Mouse (Mus musculus): ENCODE data around the gene Cttnbp2nl. TPM values are rescaled to one million over a fixed set of nuclear protein-coding genes. Genes with fewer than 3 reads are reported as not detected.

Cttnbp2nl gene
- total RNA-seq (2014; rRNA removed) (34.1 and 36.7 TPM in 2 replicates), polyA plus RNA-seq (2015; fragmentation: Nextera tagmentation; extraction: Ambion mirVana) (41.9 and 45.7 TPM in 2 replicates)

DNA sequence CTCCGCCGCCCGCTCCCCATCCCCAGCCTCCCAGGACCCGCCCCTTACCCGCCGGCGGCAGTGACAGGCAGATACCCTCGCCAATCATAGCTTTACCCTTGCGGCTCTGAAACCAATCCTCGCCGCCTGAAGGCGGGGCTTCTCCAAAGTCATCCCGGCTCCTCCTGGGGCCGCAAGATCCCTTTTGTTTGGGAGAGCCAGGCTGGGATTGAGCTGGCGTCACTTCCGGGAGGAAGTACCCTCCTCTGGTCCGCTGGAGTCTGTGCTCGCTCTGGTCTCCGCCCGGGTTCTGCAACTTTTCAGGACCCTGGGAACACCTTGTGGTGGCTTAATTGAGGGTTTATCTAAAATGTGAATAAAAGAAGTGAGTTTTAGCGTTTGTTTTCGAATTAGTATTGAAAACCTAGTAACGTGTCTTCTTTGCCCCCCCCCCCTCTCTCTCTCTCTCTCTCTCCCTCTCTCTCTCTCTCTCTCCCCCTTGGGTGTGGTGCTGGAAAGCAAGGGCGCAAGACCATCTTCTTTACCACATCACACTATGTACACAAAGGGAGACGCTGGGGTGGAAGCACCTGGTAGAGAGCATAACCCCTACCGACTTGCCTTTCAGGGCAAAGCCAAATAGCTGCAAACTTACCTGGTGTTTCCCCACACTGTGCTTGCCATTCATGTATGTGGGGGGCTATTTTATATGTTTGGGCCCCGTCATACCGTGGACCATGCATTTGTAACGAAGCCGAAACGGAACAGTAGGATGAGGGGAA is at the start of gene Cttnbp2nl:
Gene Cttnbp2nl (minus strand): TSS at position 210 of the 761 bp plus-strand sequence.
- Histone ChIP-seq H3K9ac (replicated peaks; ENCODE audit: low read length, poor library complexity, severe bottlenecking) (peak within 1 kb of the TSS; percentile 94), H3K4me3 (ENCODE audit: low read depth, low read length) (peak within 1 kb of the TSS; percentile 91), H3K27me3 (ENCODE audit: insufficient read depth, low read length) (no peaks in the 10 kb centered on the region), H3K4me1 (ENCODE audit: insufficient read depth, low read length) (peaks cover 13% of the 10 kb centered on the region), H3K27ac (ENCODE audit: low read depth, low read length) (peak within 1 kb of the TSS; percentile 91), H3K9me3 (ENCODE audit: low read length) (no peaks in the 10 kb centered on the region), H3K4me2 (ENCODE audit: low read depth, low read length, poor library complexity, severe bottlenecking) (peak within 1 kb of the TSS; percentile 80), H3K36me3 (ENCODE audit: insufficient read depth, low read length) (no peaks in the 10 kb centered on the region)
- peak; percentile 97 for ATAC-seq (ENCODE audit: low FRiP score)
- 3% methylated on average over 31 of the region's 31 CpGs for WGBS
- TF ChIP-seq CTCF (IDR thresholded peaks at IDR 0.05), result peak; percentile 28
- DNase-seq (ENCODE audit: low spot score), result peak; percentile 99

DNA sequence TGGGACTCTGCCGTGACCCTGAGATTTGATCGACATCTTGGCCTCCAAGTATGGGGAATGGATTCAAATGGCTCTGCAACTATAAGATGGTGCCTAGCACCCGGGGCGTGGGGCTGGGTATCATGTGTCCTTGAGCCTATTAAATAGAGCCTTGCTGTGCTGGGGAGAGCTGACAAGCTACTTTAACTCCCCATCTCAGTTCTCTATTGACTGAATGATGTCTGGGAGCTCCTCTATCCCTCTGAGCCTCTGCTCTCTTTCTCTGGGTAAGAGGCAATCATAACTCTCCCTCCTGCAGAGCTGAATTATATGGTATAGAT is 47.3 kb upstream of the Cttnbp2nl start:
- Histone ChIP-seq H3K4me1 (ENCODE audit: insufficient read depth, low read length) (0 out of 2 replicates have a peak, but pooled peaks cover 3% of the 10 kb centered on the region), H3K9me3 (ENCODE audit: low read length) (no peaks in the 10 kb centered on the region), H3K27me3 (ENCODE audit: insufficient read depth, low read length) (no peaks in the 10 kb centered on the region), H3K9ac (replicated peaks; ENCODE audit: low read length, poor library complexity, severe bottlenecking) (no peak overlapping the region), H3K27ac (ENCODE audit: low read depth, low read length) (no peak overlapping the region), H3K4me3 (ENCODE audit: low read depth, low read length) (no peak overlapping the region), H3K4me2 (ENCODE audit: low read depth, low read length, poor library complexity, severe bottlenecking) (no peak overlapping the region), H3K36me3 (ENCODE audit: insufficient read depth, low read length) (no peaks in the 10 kb centered on the region)
- no peak for ATAC-seq (ENCODE audit: low FRiP score)
- WGBS, result 51% methylated on average over 4 of the region's 4 CpGs
- no peak for TF ChIP-seq CTCF (IDR thresholded peaks at IDR 0.05)
- no peak for DNase-seq (ENCODE audit: low spot score)

DNA sequence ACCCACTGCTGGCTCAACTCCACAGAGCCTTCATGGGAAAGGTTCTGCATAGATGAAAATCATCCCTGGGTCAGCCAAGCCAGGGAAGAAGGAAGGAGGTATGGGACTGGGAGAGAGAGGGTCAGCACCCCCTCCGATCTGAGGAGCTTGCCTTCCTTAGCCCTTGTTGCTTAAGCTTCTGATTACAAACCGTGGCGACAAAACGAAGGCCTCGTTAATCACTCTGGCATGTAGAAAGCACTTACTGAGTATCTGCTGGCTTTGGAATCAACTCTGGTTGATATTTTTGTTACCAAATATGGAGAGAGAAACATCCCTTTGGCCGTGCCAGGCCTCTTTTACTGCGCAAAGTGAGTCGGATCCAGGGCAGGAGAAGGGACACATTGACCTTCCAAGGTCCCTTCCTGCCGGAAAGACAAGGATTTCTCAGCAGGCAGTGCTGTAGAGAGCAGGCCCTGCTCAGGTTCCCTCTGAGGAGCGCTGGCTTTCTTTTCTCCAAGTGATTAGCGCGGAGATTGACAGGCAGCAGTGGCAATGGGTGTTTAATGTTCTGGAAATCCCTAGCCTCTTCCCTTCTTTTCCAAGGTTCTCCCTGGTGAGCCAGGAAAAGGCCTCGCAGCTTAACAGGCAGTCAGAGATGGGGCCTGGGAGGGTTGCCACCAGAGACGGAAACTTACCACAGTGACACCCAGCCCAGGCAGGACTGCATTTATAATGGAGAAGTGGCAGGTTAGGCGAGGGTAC is 46.8 kb upstream of the Cttnbp2nl start:
- 18% methylated on average over 15 of the region's 15 CpGs for WGBS
- ATAC-seq (ENCODE audit: low FRiP score) (no peak), DNase-seq (ENCODE audit: low spot score) (no peak)
- Histone ChIP-seq H3K4me2 (ENCODE audit: low read depth, low read length, poor library complexity, severe bottlenecking) (no peak overlapping the region), H3K4me3 (ENCODE audit: low read depth, low read length) (no peak overlapping the region), H3K4me1 (ENCODE audit: insufficient read depth, low read length) (0 out of 2 replicates have a peak, but pooled peaks cover 3% of the 10 kb centered on the region), H3K9ac (replicated peaks; ENCODE audit: low read length, poor library complexity, severe bottlenecking) (no peak overlapping the region), H3K27me3 (ENCODE audit: insufficient read depth, low read length) (no peaks in the 10 kb centered on the region), H3K27ac (ENCODE audit: low read depth, low read length) (no peak overlapping the region), H3K9me3 (ENCODE audit: low read length) (no peaks in the 10 kb centered on the region), H3K36me3 (ENCODE audit: insufficient read depth, low read length) (no peaks in the 10 kb centered on the region)
- TF ChIP-seq CTCF (IDR thresholded peaks at IDR 0.05), result no peak

DNA sequence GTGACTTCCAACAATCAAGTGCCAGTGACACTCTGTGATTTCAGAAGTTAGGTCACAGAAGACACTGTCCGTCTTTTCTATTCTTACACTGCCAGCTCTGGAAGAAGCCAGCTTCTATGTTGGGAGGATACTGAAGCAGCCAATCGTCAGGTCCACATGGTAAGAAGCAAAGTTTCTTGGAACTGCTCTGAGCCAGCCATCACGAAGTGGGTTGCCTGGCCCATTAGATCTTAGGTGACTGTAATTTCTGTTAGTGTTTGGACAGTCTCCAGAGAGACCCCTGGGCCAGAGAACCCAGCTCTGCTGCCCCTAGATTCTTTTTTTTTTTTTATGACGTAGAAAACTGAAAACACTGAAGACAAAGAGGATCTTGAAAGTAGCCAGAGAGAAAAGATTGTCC is 44.6 kb upstream of the Cttnbp2nl start:
- no peak for ATAC-seq (ENCODE audit: low FRiP score)
- Histone ChIP-seq H3K4me3 (ENCODE audit: low read depth, low read length) (no peak overlapping the region), H3K4me2 (ENCODE audit: low read depth, low read length, poor library complexity, severe bottlenecking) (no peak overlapping the region), H3K4me1 (ENCODE audit: insufficient read depth, low read length) (0 out of 2 replicates have a peak, but pooled peaks cover 3% of the 10 kb centered on the region), H3K9me3 (ENCODE audit: low read length) (no peaks in the 10 kb centered on the region), H3K27me3 (ENCODE audit: insufficient read depth, low read length) (no peaks in the 10 kb centered on the region), H3K36me3 (ENCODE audit: insufficient read depth, low read length) (no peaks in the 10 kb centered on the region), H3K9ac (replicated peaks; ENCODE audit: low read length, poor library complexity, severe bottlenecking) (no peak overlapping the region), H3K27ac (ENCODE audit: low read depth, low read length) (no peak overlapping the region)
- DNase-seq (ENCODE audit: low spot score), result no peak
- no peak for TF ChIP-seq CTCF (IDR thresholded peaks at IDR 0.05)
- WGBS, result 84% methylated on average over 4 of the region's 4 CpGs

DNA sequence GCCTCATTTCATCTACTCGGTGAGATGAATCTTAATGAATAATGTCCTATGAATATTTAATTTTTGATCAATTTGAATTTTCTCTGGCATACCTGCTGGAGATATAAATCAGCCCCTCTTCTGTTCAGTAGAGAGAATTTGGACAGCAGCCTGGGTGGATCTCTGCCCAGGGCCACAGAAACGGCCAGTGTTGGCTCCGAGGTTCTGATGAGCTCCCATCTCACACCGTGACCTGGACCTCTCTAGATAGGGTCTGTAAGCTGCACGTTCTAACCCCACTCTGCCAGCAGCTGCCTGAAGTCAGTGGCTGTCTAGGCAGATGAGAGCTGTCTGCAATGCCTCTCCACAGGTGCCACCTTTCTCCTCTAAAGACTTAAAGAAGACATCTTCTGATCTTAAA is 42.1 kb upstream of the Cttnbp2nl start:
- Histone ChIP-seq H3K27ac (ENCODE audit: low read depth, low read length) (no peak overlapping the region), H3K36me3 (ENCODE audit: insufficient read depth, low read length) (no peaks in the 10 kb centered on the region), H3K4me2 (ENCODE audit: low read depth, low read length, poor library complexity, severe bottlenecking) (no peak overlapping the region), H3K9ac (replicated peaks; ENCODE audit: low read length, poor library complexity, severe bottlenecking) (no peak overlapping the region), H3K9me3 (ENCODE audit: low read length) (no peaks in the 10 kb centered on the region), H3K4me1 (ENCODE audit: insufficient read depth, low read length) (0 out of 2 replicates have a peak, but pooled peaks cover 3% of the 10 kb centered on the region), H3K4me3 (ENCODE audit: low read depth, low read length) (no peak overlapping the region), H3K27me3 (ENCODE audit: insufficient read depth, low read length) (no peaks in the 10 kb centered on the region)
- ATAC-seq (ENCODE audit: low FRiP score) (no peak), DNase-seq (ENCODE audit: low spot score) (no peak)
- 61% methylated on average over 5 of the region's 5 CpGs for WGBS
- no peak for TF ChIP-seq CTCF (IDR thresholded peaks at IDR 0.05)

DNA sequence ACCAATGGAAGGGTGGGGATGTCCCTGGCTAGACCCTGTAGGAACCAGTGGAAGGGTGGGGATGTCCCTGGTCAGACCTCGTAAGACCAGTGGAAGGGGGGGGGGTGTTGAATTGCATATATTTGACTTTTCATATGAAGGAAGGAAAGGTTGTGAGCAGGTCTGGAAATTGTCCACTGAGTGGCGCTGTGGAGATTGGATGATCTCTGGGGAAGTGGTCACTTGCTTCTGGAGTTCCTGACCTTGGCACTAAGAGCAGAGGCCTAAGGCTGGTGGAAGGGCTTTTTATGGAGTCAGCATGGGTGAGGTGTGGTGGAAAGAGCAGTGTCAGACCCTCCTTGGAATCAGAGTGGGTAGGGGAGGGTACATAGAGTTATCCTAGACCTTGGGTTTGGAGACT is 41.5 kb upstream of the Cttnbp2nl start:
- H3K27me3 ChIP-seq (ENCODE audit: insufficient read depth, low read length), result no peaks in the 10 kb centered on the region
- no peak for DNase-seq (ENCODE audit: low spot score)
- H3K9me3 ChIP-seq (ENCODE audit: low read length), result no peaks in the 10 kb centered on the region
- H3K4me2 ChIP-seq (ENCODE audit: low read depth, low read length, poor library complexity, severe bottlenecking), result no peak overlapping the region
- 59% methylated on average over 2 of the region's 2 CpGs for WGBS
- H3K9ac ChIP-seq (replicated peaks; ENCODE audit: low read length, poor library complexity, severe bottlenecking), result no peak overlapping the region
- no peak overlapping the region for H3K27ac ChIP-seq (ENCODE audit: low read depth, low read length)
- TF ChIP-seq CTCF (IDR thresholded peaks at IDR 0.05), result peak; percentile 47
- H3K36me3 ChIP-seq (ENCODE audit: insufficient read depth, low read length), result no peaks in the 10 kb centered on the region
- no peak overlapping the region for H3K4me3 ChIP-seq (ENCODE audit: low read depth, low read length)
- no peaks in the 10 kb centered on the region for H3K4me1 ChIP-seq (ENCODE audit: insufficient read depth, low read length)
- ATAC-seq (ENCODE audit: low FRiP score), result no peak
